Mouse (Mus musculus): ENCODE results near the gene Grsf1. TPM values are rescaled to one million over a fixed set of nuclear protein-coding genes. Genes with fewer than 3 reads are reported as not detected.

Grsf1 gene
- polyA plus RNA-seq, 1 experiment from 2014 or later = 31.2 TPM

GRCm38 (mm10) chr5:88690681-88691505, 14.9 kb upstream of the Grsf1 start:
- no peak for ATAC-seq
- Histone ChIP-seq H3K4me3 (ENCODE audit: low read depth, low read length) (no peak overlapping the region), H3K27ac (ENCODE audit: low read depth, low read length) (no peak overlapping the region), H3K9ac (ENCODE audit: low read depth, low read length) (no peak overlapping the region), H3K27me3 (replicated peaks; ENCODE audit: control insufficient read depth, insufficient read depth, low read length) (no peaks in the 10 kb centered on the region), H3K9me3 (ENCODE audit: control insufficient read depth) (no peaks in the 10 kb centered on the region), H3K36me3 (ENCODE audit: control insufficient read depth, insufficient read depth) (no peaks in the 10 kb centered on the region), H3K4me2 (replicated peaks; ENCODE audit: low read depth) (no peak overlapping the region), H3K4me1 (replicated peaks; ENCODE audit: control insufficient read depth, insufficient read depth, low read length) (no peaks in the 10 kb centered on the region)
- TF ChIP-seq CTCF (IDR thresholded peaks at IDR 0.05; ENCODE audit: low read depth) = no peak
- 28% methylated on average over 10 of the region's 10 CpGs for WGBS

- 81% methylated on average over 3 of the region's 3 CpGs for WGBS
- ATAC-seq = 0 out of 2 replicates have a peak, but pooled peaks have one; percentile 5
- Histone ChIP-seq H3K4me2 (replicated peaks; ENCODE audit: low read depth) (no peak overlapping the region), H3K36me3 (ENCODE audit: control insufficient read depth, insufficient read depth) (no peaks in the 10 kb centered on the region), H3K9ac (ENCODE audit: low read depth, low read length) (no peak overlapping the region), H3K27me3 (replicated peaks; ENCODE audit: control insufficient read depth, insufficient read depth, low read length) (no peaks in the 10 kb centered on the region), H3K4me3 (ENCODE audit: low read depth, low read length) (no peak overlapping the region), H3K4me1 (replicated peaks; ENCODE audit: control insufficient read depth, insufficient read depth, low read length) (no peaks in the 10 kb centered on the region), H3K27ac (ENCODE audit: low read depth, low read length) (no peak overlapping the region), H3K9me3 (ENCODE audit: control insufficient read depth) (no peaks in the 10 kb centered on the region)
- TF ChIP-seq CTCF (IDR thresholded peaks at IDR 0.05; ENCODE audit: low read depth) = peak; percentile 76
Observed at GRCm38 (mm10) chr5:88689279-88689938, 13.4 kb upstream of the Grsf1 start.

GRCm38 (mm10) chr5:88688583-88689187, 12.7 kb upstream of the Grsf1 start:
- Histone ChIP-seq H3K9ac (ENCODE audit: low read depth, low read length) (no peak overlapping the region), H3K36me3 (ENCODE audit: control insufficient read depth, insufficient read depth) (no peaks in the 10 kb centered on the region), H3K27me3 (replicated peaks; ENCODE audit: control insufficient read depth, insufficient read depth, low read length) (no peaks in the 10 kb centered on the region), H3K4me1 (replicated peaks; ENCODE audit: control insufficient read depth, insufficient read depth, low read length) (no peaks in the 10 kb centered on the region), H3K4me3 (ENCODE audit: low read depth, low read length) (no peak overlapping the region), H3K27ac (ENCODE audit: low read depth, low read length) (no peak overlapping the region), H3K4me2 (replicated peaks; ENCODE audit: low read depth) (no peak overlapping the region), H3K9me3 (ENCODE audit: control insufficient read depth) (no peaks in the 10 kb centered on the region)
- peak; percentile 78 for ATAC-seq
- TF ChIP-seq CTCF (IDR thresholded peaks at IDR 0.05; ENCODE audit: low read depth) = no peak
- 48% methylated on average over 15 of the region's 15 CpGs for WGBS

GRCm38 (mm10) chr5:88687996-88688406, 12.0 kb upstream of the Grsf1 start:
- WGBS = 78% methylated on average over 8 of the region's 8 CpGs
- Histone ChIP-seq H3K36me3 (ENCODE audit: control insufficient read depth, insufficient read depth) (no peaks in the 10 kb centered on the region), H3K9ac (ENCODE audit: low read depth, low read length) (no peak overlapping the region), H3K4me1 (replicated peaks; ENCODE audit: control insufficient read depth, insufficient read depth, low read length) (no peaks in the 10 kb centered on the region), H3K27ac (ENCODE audit: low read depth, low read length) (no peak overlapping the region), H3K4me3 (ENCODE audit: low read depth, low read length) (no peak overlapping the region), H3K4me2 (replicated peaks; ENCODE audit: low read depth) (no peak overlapping the region), H3K9me3 (ENCODE audit: control insufficient read depth) (no peaks in the 10 kb centered on the region), H3K27me3 (replicated peaks; ENCODE audit: control insufficient read depth, insufficient read depth, low read length) (no peaks in the 10 kb centered on the region)
- TF ChIP-seq CTCF (IDR thresholded peaks at IDR 0.05; ENCODE audit: low read depth) = 0 out of 2 replicates have a peak, but pooled peaks have one; percentile 4
- no peak for ATAC-seq

GRCm38 (mm10) chr5:88685745-88686299, 9.9 kb upstream of the Grsf1 start:
- H3K4me1 ChIP-seq (replicated peaks; ENCODE audit: control insufficient read depth, insufficient read depth, low read length) = no peaks in the 10 kb centered on the region
- WGBS = 47% methylated on average over 6 of the region's 6 CpGs
- no peak overlapping the region for H3K4me3 ChIP-seq (ENCODE audit: low read depth, low read length)
- H3K9ac ChIP-seq (ENCODE audit: low read depth, low read length) = no peak overlapping the region
- no peak overlapping the region for H3K27ac ChIP-seq (ENCODE audit: low read depth, low read length)
- no peak for ATAC-seq
- no peak for TF ChIP-seq CTCF (IDR thresholded peaks at IDR 0.05; ENCODE audit: low read depth)
- no peaks in the 10 kb centered on the region for H3K36me3 ChIP-seq (ENCODE audit: control insufficient read depth, insufficient read depth)
- H3K9me3 ChIP-seq (ENCODE audit: control insufficient read depth) = no peaks in the 10 kb centered on the region
- H3K4me2 ChIP-seq (replicated peaks; ENCODE audit: low read depth) = no peak overlapping the region
- no peaks in the 10 kb centered on the region for H3K27me3 ChIP-seq (replicated peaks; ENCODE audit: control insufficient read depth, insufficient read depth, low read length)

- H3K27ac ChIP-seq (ENCODE audit: low read depth, low read length) = no peak overlapping the region
- TF ChIP-seq CTCF (IDR thresholded peaks at IDR 0.05; ENCODE audit: low read depth) = no peak
- H3K27me3 ChIP-seq (replicated peaks; ENCODE audit: control insufficient read depth, insufficient read depth, low read length) = no peaks in the 10 kb centered on the region
- no peaks in the 10 kb centered on the region for H3K9me3 ChIP-seq (ENCODE audit: control insufficient read depth)
- no peaks in the 10 kb centered on the region for H3K36me3 ChIP-seq (ENCODE audit: control insufficient read depth, insufficient read depth)
- no peaks in the 10 kb centered on the region for H3K4me1 ChIP-seq (replicated peaks; ENCODE audit: control insufficient read depth, insufficient read depth, low read length)
- H3K9ac ChIP-seq (ENCODE audit: low read depth, low read length) = no peak overlapping the region
- ATAC-seq = no peak
- H3K4me3 ChIP-seq (ENCODE audit: low read depth, low read length) = no peak overlapping the region
- no peak overlapping the region for H3K4me2 ChIP-seq (replicated peaks; ENCODE audit: low read depth)
- WGBS = 22% methylated on average over 6 of the region's 6 CpGs
Observed at GRCm38 (mm10) chr5:88685306-88685705, 9.3 kb upstream of the Grsf1 start.

Data from intestine, postnatal 0 days (tissue).